Mouse (Mus musculus): ENCODE measurements at regions not wholly inside any gene's neighbourhood (a gene's known extent, or its start where the extent isn't known, plus 50 kb on each side); places are given as distances from the start of the nearest gene placed in this dataset.

DNA sequence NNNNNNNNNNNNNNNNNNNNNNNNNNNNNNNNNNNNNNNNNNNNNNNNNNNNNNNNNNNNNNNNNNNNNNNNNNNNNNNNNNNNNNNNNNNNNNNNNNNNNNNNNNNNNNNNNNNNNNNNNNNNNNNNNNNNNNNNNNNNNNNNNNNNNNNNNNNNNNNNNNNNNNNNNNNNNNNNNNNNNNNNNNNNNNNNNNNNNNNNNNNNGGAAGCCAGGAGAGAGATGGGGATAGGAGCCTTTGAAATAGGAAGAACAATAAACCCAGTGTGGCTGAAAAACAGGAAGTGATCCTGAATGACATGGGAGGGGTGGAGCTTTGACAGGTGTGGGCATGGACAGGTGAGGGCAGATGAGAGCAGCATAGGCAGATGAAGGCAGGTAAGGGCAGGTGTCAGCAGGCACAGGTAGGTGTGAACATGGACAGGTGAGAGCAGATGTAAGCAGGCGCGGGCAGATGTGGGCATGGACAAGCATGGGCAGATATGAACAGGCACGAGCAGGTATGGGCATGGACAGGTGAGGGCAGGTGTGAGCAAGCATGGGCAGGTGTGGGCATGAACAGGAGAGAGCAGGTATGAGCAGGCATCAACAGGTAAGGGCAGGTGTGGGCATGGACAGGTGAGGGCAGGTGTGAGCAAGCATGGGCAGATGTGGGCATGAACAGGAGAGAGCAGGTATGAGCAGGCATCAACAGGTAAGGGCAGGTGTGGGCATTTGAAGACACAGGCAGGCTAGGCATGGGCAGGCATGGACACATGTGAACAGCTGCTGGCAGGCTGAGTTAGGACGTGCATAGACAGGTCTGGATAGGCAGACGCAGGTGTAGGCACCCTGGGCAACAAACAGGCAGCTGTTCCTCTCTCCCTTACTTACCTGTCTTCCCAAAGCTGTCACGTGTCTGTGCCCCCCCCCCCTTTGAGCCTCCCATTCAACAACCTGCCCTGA lies 135.2 kb upstream of the Zmiz1 start:
- ATAC-seq (ENCODE audit: extremely low read depth, insufficient number of reproducible peaks, low FRiP score, poor library complexity, severe bottlenecking), result no peak

DNA sequence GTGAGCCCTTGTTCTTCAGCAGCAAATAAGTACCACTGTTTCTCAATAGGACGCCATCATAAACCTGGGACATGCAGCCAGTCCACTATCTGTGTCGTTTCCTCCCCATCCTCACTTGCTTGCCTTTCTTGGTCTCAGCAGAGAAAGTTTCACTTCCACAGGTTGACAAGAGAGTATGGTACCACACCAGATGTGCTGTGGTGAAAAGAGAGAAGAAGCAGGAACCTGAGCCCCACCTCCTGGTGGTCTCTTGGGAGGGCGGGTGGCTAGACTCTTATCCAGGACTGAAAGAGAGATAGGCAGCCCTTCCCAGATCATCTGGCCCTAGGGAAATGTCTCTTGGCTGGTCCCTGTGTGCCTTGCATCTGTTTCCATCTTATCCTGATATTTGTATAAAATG lies 133.1 kb upstream of the Zmiz1 start:
- ATAC-seq (ENCODE audit: extremely low read depth, insufficient number of reproducible peaks, low FRiP score, poor library complexity, severe bottlenecking), result peak; percentile 24; the same call in 1 of the 2 replicates

DNA sequence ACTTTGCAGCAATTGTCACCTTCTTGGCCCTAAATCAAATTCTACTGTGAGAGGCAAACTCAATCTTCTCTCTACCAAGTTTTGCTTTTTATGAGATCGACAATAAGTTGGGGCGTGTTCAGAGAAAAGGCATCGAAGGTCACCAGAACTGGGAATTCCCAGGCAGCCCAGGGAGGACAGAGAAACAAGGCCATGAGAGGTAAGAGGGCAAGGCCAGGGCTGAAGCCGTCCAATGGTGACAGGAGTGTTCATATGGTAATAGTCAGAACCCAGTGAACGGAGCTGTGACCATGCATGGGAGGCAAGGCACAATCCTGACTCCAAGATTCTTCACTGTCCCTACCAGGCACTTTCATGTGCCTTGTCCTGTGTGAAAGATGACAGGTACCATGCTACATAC lies 130.8 kb upstream of the Zmiz1 start:
- ATAC-seq (ENCODE audit: extremely low read depth, insufficient number of reproducible peaks, low FRiP score, poor library complexity, severe bottlenecking), result no peak

- ATAC-seq (ENCODE audit: extremely low read depth, insufficient number of reproducible peaks, low FRiP score, poor library complexity, severe bottlenecking), result no peak
Observed at GRCm38 (mm10) chr14:25334186-25334585, 124.8 kb upstream of the Zmiz1 start.

DNA sequence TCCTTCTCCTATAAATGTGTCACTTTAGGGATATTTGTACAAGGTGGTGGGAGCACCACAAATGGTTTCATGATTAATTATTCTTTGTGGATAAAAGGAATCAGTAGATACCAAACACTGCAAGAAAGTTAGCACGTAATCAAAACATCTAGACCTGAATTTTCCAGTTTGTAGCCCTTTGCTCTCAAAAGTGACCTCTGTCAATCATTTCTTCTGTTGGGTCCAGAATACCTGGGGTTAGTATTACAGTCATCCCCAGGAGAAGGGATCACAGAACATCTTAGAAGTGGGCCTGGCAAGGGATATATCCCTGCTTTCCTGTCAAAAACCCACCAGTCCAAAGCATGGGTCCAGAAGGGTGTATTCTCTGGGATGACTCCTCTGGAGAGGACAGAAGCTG lies 122.1 kb upstream of the Zmiz1 start:
- ATAC-seq (ENCODE audit: extremely low read depth, insufficient number of reproducible peaks, low FRiP score, poor library complexity, severe bottlenecking), result no peak

- no peak for ATAC-seq (ENCODE audit: extremely low read depth, insufficient number of reproducible peaks, low FRiP score, poor library complexity, severe bottlenecking)
Observed at GRCm38 (mm10) chr14:25338404-25339051, 120.5 kb upstream of the Zmiz1 start.

- ATAC-seq (ENCODE audit: extremely low read depth, insufficient number of reproducible peaks, low FRiP score, poor library complexity, severe bottlenecking), result no peak
Observed at GRCm38 (mm10) chr14:25340845-25341244, 118.1 kb upstream of the Zmiz1 start.

DNA sequence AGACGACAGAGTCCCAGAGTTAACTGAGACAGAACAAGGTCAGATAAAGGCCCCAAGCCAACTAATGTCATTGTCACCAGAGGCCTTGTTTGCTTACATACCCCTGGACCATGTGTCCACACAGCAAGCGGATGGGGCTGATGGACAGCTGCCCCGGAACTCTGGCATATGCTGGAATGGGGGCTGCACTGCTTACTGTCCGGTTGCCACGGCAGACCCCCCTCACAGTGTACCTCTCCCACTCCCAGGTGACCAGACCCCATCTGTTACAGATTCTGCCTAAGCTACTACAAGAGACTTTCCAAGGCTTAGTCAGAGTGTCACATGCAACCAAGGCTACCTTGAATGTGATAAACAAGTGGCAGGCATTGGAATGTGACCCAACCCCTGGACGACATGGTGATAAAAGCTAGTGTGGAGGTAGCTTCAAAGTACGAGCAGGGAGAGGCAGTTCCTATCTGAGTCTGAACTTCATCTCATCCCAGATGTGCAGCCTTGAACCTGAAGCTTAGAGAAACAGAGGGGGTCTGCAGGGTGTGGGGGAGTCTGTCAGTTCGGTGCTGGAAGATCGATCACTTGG lies 117.0 kb upstream of the Zmiz1 start:
- ATAC-seq (ENCODE audit: extremely low read depth, insufficient number of reproducible peaks, low FRiP score, poor library complexity, severe bottlenecking), result no peak

GRCm38 (mm10) chr14:25342865-25343565 lies 116.0 kb upstream of the Zmiz1 start:
- no peak for ATAC-seq (ENCODE audit: extremely low read depth, insufficient number of reproducible peaks, low FRiP score, poor library complexity, severe bottlenecking)

- no peak for ATAC-seq (ENCODE audit: extremely low read depth, insufficient number of reproducible peaks, low FRiP score, poor library complexity, severe bottlenecking)
Observed at GRCm38 (mm10) chr14:25345995-25346394, 113.0 kb upstream of the Zmiz1 start.

GRCm38 (mm10) chr14:25346813-25347610 lies 112.0 kb upstream of the Zmiz1 start:
- no peak for ATAC-seq (ENCODE audit: extremely low read depth, insufficient number of reproducible peaks, low FRiP score, poor library complexity, severe bottlenecking)

- ATAC-seq (ENCODE audit: extremely low read depth, insufficient number of reproducible peaks, low FRiP score, poor library complexity, severe bottlenecking), result no peak
Observed at GRCm38 (mm10) chr14:25350282-25350964, 108.6 kb upstream of the Zmiz1 start.

DNA sequence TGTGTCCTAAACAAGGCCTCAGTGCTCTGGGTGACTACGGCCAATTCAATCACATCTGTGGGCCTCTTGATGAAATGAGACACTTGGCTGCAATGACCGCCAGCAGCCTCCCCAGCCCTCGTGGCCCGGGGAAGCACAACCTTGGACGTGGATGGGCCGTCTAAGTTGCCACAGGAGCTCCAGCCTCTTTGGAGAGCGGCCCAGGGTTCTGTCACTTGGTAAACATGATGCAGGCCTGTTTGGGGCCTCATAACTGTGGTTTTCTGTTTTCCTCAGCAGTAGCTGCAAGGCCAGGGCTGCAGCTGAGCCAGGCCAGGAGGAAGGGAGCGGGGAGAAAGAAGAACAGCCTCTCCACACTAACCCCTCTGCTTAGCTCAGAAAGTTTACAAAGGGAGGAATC lies 105.2 kb upstream of the Zmiz1 start:
- no peak for ATAC-seq (ENCODE audit: extremely low read depth, insufficient number of reproducible peaks, low FRiP score, poor library complexity, severe bottlenecking)

DNA sequence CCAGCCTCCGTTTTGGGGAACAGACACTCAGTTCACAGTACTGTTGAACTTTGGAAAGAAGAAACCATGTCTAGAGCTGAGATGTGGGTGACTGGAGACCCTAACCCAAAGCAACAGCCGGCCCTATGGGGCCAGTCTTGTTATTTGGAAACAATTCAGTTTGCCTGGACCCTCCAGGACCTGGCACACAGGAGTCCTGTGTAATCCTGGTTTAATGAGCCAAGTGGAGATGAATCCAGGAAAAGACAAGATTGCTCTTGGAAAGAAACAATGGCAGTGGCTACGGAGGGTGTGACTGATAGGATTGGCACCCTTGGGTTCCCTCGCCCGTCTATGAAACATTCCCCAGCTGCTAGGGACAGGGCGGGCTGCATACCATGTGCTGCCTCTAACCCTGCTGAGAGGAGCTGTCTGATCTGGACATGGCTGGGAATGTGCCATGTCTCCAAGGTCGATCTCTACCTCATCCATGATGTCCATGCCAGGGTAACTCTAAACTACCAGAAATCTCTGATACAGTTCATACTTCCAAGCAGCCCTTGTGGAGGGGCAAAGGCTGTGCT lies 104.6 kb upstream of the Zmiz1 start:
- no peak for ATAC-seq (ENCODE audit: extremely low read depth, insufficient number of reproducible peaks, low FRiP score, poor library complexity, severe bottlenecking)

GRCm38 (mm10) chr14:25357805-25358204 lies 101.2 kb upstream of the Zmiz1 start:
- ATAC-seq (ENCODE audit: extremely low read depth, insufficient number of reproducible peaks, low FRiP score, poor library complexity, severe bottlenecking), result no peak

DNA sequence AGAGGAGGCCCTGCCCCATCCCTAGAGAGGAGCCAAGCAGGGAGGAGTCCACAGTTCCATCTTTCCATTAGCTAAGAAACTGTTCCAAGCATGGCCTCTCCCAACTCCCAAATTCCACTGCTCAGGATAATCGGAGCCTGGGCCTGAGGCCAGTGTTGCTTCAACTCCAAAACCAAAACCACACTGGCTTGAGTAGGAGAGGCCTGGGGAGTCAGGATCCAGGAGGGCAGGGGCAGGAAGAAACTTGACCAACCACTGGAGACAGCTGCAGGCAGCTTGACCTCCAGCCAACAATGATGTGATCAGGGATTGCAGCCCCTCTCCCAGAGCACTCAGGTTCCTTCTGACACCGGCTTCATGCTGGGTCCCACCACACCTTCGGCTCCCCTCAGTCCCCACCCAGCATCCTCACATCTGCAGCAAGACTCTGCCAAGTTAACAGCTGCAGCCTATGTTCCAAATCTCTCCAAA lies 99.1 kb upstream of the Zmiz1 start:
- no peak for ATAC-seq (ENCODE audit: extremely low read depth, insufficient number of reproducible peaks, low FRiP score, poor library complexity, severe bottlenecking)

- ATAC-seq (ENCODE audit: extremely low read depth, insufficient number of reproducible peaks, low FRiP score, poor library complexity, severe bottlenecking), result no peak
Observed at GRCm38 (mm10) chr14:25360726-25361125, 98.3 kb upstream of the Zmiz1 start.

DNA sequence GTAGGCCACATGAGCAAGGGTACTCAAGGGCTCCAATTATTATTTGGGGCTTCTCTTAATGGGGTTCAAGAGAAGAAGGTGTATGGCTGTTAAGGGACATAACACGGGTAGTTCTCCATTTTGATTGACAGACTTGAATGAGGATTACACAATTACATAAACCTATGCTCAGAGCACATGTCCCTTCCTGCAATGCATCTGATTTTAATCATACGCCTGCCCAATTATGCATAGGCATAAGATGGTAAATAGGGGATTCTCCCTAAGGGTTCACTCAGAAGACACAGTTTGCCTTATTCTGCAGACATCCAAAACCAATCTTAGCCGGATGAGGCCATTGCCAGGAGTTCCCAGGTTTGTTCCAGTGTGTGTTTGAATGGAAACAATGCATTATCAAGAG lies 97.9 kb upstream of the Zmiz1 start:
- ATAC-seq (ENCODE audit: extremely low read depth, insufficient number of reproducible peaks, low FRiP score, poor library complexity, severe bottlenecking), result no peak
